Mouse (Mus musculus) yolk sac, embryonic 10.5 days (tissue): Measurements from ENCODE around the gene Map1b.

Source experiments
- DNase-seq: peaks from one replicate; pipeline ENCODE4 v3.0.0-alpha.2; 2017; ENCODE audit warnings: low spot score

Map1b gene

GRCm38 (mm10) chr13:99528456-99528855, 12.1 kb upstream of the Map1b start:
- DNase-seq: no peak

GRCm38 (mm10) chr13:99527936-99528335, 11.6 kb upstream of the Map1b start:
- DNase-seq: no peak

- no peak for DNase-seq
These were observed 9.2 kb upstream of the Map1b start for GRCm38 (mm10) chr13:99525491-99525890.

- no peak for DNase-seq
These were observed 1.5 kb upstream of the Map1b start for GRCm38 (mm10) chr13:99517836-99518235.

- peak; percentile 10 for DNase-seq
These were observed 448 bp downstream of the Map1b start for GRCm38 (mm10) chr13:99515736-99516447.

GRCm38 (mm10) chr13:99514917-99515591, 1.3 kb downstream of the Map1b start:
- DNase-seq: peak; percentile 73

- DNase-seq: no peak
These were observed 2.4 kb downstream of the Map1b start for GRCm38 (mm10) chr13:99513990-99514389.

- DNase-seq: peak; percentile 30
These were observed 3.2 kb downstream of the Map1b start for GRCm38 (mm10) chr13:99513138-99513537.

GRCm38 (mm10) chr13:99509896-99510295, 6.4 kb downstream of the Map1b start:
- no peak for DNase-seq

- DNase-seq: no peak
These were observed 9.8 kb downstream of the Map1b start for GRCm38 (mm10) chr13:99506580-99506962.

- DNase-seq: no peak
These were observed 10.3 kb downstream of the Map1b start for GRCm38 (mm10) chr13:99505826-99506579.

GRCm38 (mm10) chr13:99503370-99503979, 12.9 kb downstream of the Map1b start:
- DNase-seq: no peak

GRCm38 (mm10) chr13:99502911-99503310, 13.4 kb downstream of the Map1b start:
- no peak for DNase-seq

GRCm38 (mm10) chr13:99502126-99502744, 14.1 kb downstream of the Map1b start:
- no peak for DNase-seq

- DNase-seq: no peak
These were observed 14.9 kb downstream of the Map1b start for GRCm38 (mm10) chr13:99501393-99501792.

GRCm38 (mm10) chr13:99500609-99501008, 15.7 kb downstream of the Map1b start:
- DNase-seq: no peak

- no peak for DNase-seq
These were observed 16.6 kb downstream of the Map1b start for GRCm38 (mm10) chr13:99499764-99500163.

GRCm38 (mm10) chr13:99496106-99496505, 20.2 kb downstream of the Map1b start:
- DNase-seq: no peak

- DNase-seq: no peak
These were observed 21.9 kb downstream of the Map1b start for GRCm38 (mm10) chr13:99494416-99494815.

GRCm38 (mm10) chr13:99493304-99493904, 22.9 kb downstream of the Map1b start:
- DNase-seq: no peak

GRCm38 (mm10) chr13:99492619-99493303, 23.6 kb downstream of the Map1b start:
- DNase-seq: no peak
